Mouse (Mus musculus) intestine, embryonic 15.5 days (tissue): Measurements from ENCODE around the gene Mamdc2. TPM values are rescaled to one million over a fixed set of nuclear protein-coding genes. Genes with fewer than 3 reads are reported as not detected.

Experiments used
- ATAC-seq: fragments of 200-750 bp; cut with Nextera tagmentation; 2 replicates; pipeline ENCODE4 v1.8.0; 2017; ENCODE audit warnings: moderate TSS enrichment, moderate library complexity
- H3K27ac ChIP-seq: fragments of 300-500 bp; sonication (generic); 2 replicates; pipeline ENCODE4 v1.5.1; 2015; ENCODE audit warnings: mild to moderate bottlenecking, inconsistent platforms
- H3K27me3 ChIP-seq: fragments of 300-500 bp; sonication (generic); replicated peaks from 2 replicates; pipeline ENCODE4 v1.6.1; 2015; ENCODE audit warnings: inconsistent platforms
- H3K36me3 ChIP-seq: fragments of 300-500 bp; sonication (generic); 2 replicates; pipeline ENCODE4 v1.6.1; 2015; ENCODE audit warnings: inconsistent platforms
- H3K4me1 ChIP-seq: fragments of 300-500 bp; sonication (generic); replicated peaks from 2 replicates; pipeline ENCODE4 v1.6.1; 2015; ENCODE audit warnings: inconsistent platforms
- H3K4me2 ChIP-seq: fragments of 300-500 bp; sonication (generic); replicated peaks from 2 replicates; pipeline ENCODE4 v1.6.1; 2015; ENCODE audit warnings: mild to moderate bottlenecking, inconsistent platforms
- H3K4me3 ChIP-seq: fragments of 300-500 bp; sonication (generic); replicated peaks from 2 replicates; pipeline ENCODE4 v1.5.1; 2015; ENCODE audit warnings: inconsistent platforms
- H3K9ac ChIP-seq: fragments of 300-500 bp; sonication (generic); 2 replicates; pipeline ENCODE4 v1.6.1; 2015; ENCODE audit warnings: inconsistent platforms
- H3K9me3 ChIP-seq: fragments of 300-500 bp; sonication (generic); 2 replicates; pipeline ENCODE4 v1.6.1; 2016; ENCODE audit warnings: inconsistent platforms
- WGBS: fragments of 180-500 bp; shearing (Covaris S2); methylation state at CpG from one replicate; pipeline ENCODE4 v1.1.7; 2015; 5-methylcytosine and 5-hydroxymethylcytosine counted together
- polyA plus RNA-seq: library from polyadenylated mRNA; unstranded; fragments of >200 nt; fragmentation: Nextera tagmentation; extraction: Ambion mirVana; gene quantifications from 2 replicates; pipeline ENCODE4 v1.2.1, GENCODE M21; 2015

Mamdc2 gene
- polyA plus RNA-seq, 1 experiment from 2014 or later, result 2.2 TPM

DNA sequence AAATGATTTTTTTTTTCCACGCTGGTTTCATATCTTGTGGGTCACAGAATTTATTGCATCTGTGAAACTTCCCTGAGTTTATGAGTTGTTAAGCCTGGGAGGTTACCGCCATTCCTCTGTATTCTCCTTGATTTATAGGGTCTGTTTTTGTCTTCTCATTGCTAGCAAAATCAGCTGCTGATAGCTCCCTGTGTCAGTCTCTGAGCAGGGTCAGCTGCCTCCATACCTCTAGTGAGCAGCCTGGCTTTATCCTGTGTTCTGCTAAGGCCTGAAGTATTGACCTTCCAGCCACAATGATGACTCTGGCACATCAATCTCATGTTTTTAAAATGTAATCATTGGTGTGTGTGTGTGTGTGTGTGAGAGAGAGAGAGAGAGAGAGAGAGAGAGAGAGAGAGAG is 98.3 kb downstream of the Mamdc2 start:
- Histone ChIP-seq H3K4me2 (no peak overlapping the region), H3K36me3 (no peaks in the 10 kb centered on the region), H3K4me3 (no peak overlapping the region), H3K27me3 (no peaks in the 10 kb centered on the region), H3K9ac (no peak overlapping the region), H3K4me1 (peaks cover 8% of the 10 kb centered on the region; the same call in 1 of the 2 replicates), H3K27ac (no peak overlapping the region), H3K9me3 (no peaks in the 10 kb centered on the region)
- no peak for ATAC-seq
- 24% methylated on average over 2 of the region's 2 CpGs for WGBS

DNA sequence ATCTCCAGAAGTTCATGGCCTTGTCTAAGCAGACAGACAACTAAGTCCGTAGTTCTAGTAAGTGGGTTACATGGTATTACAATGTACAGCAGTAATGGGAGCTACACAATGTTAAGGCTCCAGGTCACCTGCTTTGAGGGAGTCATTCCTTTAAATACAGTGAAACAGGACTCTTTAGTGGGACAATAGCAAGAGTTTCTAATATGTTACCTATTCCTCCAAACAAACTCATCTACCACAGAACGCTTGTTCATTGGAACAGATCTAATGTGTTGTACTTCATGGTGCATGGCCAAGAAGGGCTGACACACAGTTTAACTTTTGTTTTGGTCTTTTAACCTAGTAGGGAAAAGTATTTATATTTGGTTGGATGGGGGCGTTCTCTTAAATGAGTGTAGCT is 105.5 kb downstream of the Mamdc2 start:
- ATAC-seq, result no peak
- WGBS, result 86% methylated on average over 3 of the region's 3 CpGs

DNA sequence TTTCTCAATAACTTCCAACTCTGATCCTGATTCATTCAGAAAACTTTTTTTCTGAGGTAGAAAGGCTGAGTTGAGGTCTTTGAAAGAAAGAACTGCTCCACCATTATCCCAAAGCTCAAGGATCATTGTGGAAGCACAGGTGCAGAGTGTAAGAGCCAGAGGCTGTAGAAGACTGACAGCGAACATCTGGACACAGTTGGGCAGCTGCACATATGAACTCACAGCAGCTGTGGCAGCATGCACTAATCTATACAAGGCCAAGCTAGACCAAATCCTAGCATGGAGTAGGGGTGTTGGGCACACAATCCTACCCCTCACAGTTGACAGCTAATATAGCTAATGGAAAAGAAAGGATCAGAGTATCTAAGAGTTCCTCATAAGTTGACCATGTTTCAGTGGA is 115.4 kb downstream of the Mamdc2 start:
- WGBS, result 97% methylated on average over 1 of the region's 1 CpGs
- Histone ChIP-seq H3K36me3 (no peaks in the 10 kb centered on the region), H3K4me3 (no peak overlapping the region), H3K9me3 (no peaks in the 10 kb centered on the region), H3K27ac (no peak overlapping the region), H3K4me1 (no peaks in the 10 kb centered on the region), H3K27me3 (no peaks in the 10 kb centered on the region), H3K9ac (no peak overlapping the region), H3K4me2 (no peak overlapping the region)
- no peak for ATAC-seq

More for the DNA sequence above, 105.5 kb downstream of the Mamdc2 start:
- no peak overlapping the region for H3K27ac ChIP-seq
- no peaks in the 10 kb centered on the region for H3K9me3 ChIP-seq
- H3K36me3 ChIP-seq, result no peaks in the 10 kb centered on the region
- no peaks in the 10 kb centered on the region for H3K27me3 ChIP-seq
- no peak overlapping the region for H3K9ac ChIP-seq
- no peak overlapping the region for H3K4me2 ChIP-seq
- H3K4me1 ChIP-seq, result no peaks in the 10 kb centered on the region
- H3K4me3 ChIP-seq, result no peak overlapping the region

DNA sequence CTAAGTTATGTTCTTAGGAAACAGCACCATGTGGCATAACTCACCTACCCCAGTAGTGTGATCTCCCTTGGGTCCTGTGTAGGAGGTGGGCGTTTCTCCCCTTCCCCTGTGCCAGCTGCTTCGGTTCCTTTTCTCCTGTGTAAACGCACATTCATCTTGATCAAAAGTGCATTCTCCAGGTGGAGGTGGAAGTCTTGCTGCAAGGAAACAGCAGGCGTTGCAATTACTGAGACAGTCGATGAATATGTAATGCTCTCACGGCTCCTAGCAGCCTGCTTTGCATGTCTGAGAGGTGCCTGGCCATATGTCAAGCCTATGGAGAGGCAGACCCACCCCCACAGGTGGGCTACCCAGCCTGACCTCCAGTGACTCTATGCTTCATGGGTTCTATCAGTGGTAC is 117.4 kb downstream of the Mamdc2 start:
- Histone ChIP-seq H3K4me3 (no peak overlapping the region), H3K36me3 (no peaks in the 10 kb centered on the region), H3K9me3 (no peaks in the 10 kb centered on the region), H3K27me3 (no peaks in the 10 kb centered on the region), H3K4me2 (no peak overlapping the region), H3K27ac (no peak overlapping the region), H3K9ac (no peak overlapping the region), H3K4me1 (no peaks in the 10 kb centered on the region)
- WGBS, result 38% methylated on average over 6 of the region's 6 CpGs
- ATAC-seq, result no peak

DNA sequence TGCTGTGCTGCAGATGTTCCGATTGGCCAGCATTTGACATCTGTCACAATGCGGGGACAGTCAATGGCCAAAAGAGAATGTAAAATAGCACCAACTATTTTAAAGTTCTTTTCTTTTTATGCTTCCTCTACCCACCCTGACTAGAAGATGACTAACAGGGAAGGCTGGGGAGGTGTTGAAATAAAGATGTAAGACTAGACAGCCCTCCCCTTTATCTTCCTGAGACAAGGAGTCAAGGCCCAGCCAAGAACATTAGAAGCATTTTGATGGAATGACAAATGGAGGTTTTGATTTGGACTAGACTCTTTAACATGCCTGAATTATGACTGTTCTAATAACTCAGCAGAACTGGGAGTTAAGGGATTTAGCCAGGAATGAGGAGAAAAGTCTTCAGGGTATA is 118.9 kb downstream of the Mamdc2 start:
- H3K9me3 ChIP-seq, result no peaks in the 10 kb centered on the region
- H3K36me3 ChIP-seq, result no peaks in the 10 kb centered on the region
- no peak overlapping the region for H3K4me2 ChIP-seq
- ATAC-seq, result no peak
- WGBS, result 89% methylated on average over 2 of the region's 2 CpGs
- H3K27ac ChIP-seq, result no peak overlapping the region
- H3K4me3 ChIP-seq, result no peak overlapping the region
- H3K27me3 ChIP-seq, result no peaks in the 10 kb centered on the region
- H3K9ac ChIP-seq, result no peak overlapping the region
- no peaks in the 10 kb centered on the region for H3K4me1 ChIP-seq

DNA sequence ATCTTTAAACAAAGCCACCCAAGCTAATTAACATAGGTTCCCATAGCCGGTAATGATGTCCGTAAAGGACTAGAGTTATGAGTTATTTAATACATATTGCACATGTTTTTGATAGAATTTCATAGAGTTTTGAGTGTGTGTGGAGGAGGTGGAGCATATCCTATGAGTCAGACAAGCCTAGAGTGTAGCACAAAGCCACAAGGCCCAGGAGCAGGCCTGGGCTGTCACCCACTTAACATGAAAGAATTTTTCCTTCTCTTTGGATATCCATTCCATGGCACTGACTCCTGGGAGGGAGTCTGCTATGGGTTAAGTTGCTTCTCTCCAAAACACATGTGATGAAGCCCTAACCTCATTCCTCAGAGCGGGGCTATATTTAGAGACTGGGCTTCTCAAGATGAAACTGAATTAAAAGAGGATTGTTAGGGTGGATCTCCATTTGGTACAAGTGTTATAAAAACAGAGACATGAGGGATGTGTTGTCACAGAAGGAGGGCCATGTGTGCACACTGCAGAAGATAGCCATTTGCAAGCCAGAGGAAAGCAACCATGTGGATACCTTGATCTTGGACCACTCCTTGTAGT is 121.1 kb downstream of the Mamdc2 start:
- no peak for ATAC-seq
- 89% methylated on average over 3 of the region's 3 CpGs for WGBS

DNA sequence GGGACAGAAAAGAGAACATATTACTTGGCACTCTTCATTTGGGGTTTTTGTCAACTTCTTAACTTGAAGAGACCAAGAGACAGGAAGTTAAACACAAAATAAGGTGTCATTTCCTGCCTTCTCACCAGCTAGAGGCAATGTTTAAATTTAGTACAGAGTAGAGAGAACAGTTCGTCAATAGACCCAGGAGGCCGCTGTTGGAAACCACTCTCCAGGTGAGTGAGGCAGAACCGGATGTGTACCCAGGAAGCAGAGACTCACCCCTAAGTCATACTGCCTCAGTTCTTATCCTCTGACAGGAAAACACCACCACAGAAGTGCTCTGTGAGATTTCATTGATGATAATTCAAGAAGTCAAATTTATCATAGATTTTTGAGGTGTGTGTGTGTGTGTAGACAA is 125.1 kb downstream of the Mamdc2 start:
- Histone ChIP-seq H3K4me3 (no peak overlapping the region), H3K9me3 (no peaks in the 10 kb centered on the region), H3K36me3 (no peaks in the 10 kb centered on the region), H3K27me3 (no peaks in the 10 kb centered on the region), H3K9ac (no peak overlapping the region), H3K4me2 (no peak overlapping the region), H3K27ac (no peak overlapping the region), H3K4me1 (no peaks in the 10 kb centered on the region)
- ATAC-seq, result no peak
- WGBS, result 71% methylated on average over 3 of the region's 3 CpGs

More for the DNA sequence above, 121.1 kb downstream of the Mamdc2 start:
- Histone ChIP-seq H3K4me1 (no peaks in the 10 kb centered on the region), H3K9me3 (no peaks in the 10 kb centered on the region), H3K4me2 (no peak overlapping the region), H3K9ac (no peak overlapping the region), H3K27me3 (no peaks in the 10 kb centered on the region), H3K36me3 (no peaks in the 10 kb centered on the region), H3K4me3 (no peak overlapping the region), H3K27ac (no peak overlapping the region)

DNA sequence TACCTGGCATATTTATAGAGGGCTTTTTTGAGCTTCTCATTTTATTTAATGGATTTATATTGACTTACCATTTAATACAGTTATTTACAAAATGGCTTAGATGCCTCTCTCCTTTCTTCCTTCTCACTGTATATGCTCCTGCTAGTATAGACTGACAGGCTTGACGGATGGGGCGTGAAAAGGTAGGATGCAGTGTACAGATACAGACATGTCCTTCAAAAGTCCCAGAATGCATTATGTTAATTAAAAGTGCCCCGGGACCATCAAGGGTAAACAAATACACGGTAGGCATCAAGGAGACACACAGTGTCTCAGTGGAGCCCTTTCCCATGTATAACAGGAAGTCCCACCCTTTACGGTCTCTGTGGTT is 130.3 kb downstream of the Mamdc2 start:
- WGBS, result 88% methylated on average over 5 of the region's 5 CpGs
- Histone ChIP-seq H3K9ac (no peak overlapping the region), H3K36me3 (no peaks in the 10 kb centered on the region), H3K27ac (no peak overlapping the region), H3K4me1 (no peaks in the 10 kb centered on the region), H3K4me3 (no peak overlapping the region), H3K27me3 (no peaks in the 10 kb centered on the region), H3K9me3 (no peaks in the 10 kb centered on the region), H3K4me2 (no peak overlapping the region)
- no peak for ATAC-seq

DNA sequence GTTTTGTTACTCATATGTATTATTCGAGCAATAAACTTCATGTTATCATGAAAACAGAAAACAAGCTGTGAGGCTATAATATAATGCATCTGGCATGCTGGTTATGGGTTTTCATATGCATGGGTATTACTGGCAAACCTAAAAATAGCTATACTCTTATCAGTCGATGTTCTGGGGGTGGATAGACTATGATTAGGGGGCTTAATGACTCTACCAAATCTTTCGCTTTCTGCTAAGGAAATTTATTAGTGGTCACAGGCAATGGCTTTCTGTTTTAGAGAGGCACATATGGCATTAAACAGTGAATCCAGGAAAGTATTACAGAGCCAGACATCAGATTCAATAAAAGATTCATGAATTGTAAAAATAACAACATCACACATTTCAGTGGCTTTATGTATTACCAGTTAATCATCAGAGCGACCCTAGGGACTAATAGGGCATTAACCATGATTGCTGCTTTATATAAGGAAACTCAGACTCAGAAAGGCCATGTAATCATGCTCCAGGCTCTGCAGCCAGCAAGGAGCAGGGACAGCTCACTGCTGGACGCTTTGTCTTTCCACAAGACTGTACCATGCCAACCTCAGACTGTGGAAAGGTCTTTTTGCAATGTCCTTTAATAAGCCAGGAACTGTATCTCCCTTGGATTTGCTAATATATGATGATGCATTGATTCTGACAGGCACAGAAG is 130.8 kb downstream of the Mamdc2 start:
- ATAC-seq, result no peak
- H3K4me2 ChIP-seq, result no peak overlapping the region
- H3K27ac ChIP-seq, result no peak overlapping the region
- H3K27me3 ChIP-seq, result no peaks in the 10 kb centered on the region
- WGBS, result 77% methylated on average over 5 of the region's 5 CpGs
- H3K36me3 ChIP-seq, result no peaks in the 10 kb centered on the region
- no peak overlapping the region for H3K4me3 ChIP-seq
- no peak overlapping the region for H3K9ac ChIP-seq
- H3K9me3 ChIP-seq, result no peaks in the 10 kb centered on the region
- no peaks in the 10 kb centered on the region for H3K4me1 ChIP-seq

DNA sequence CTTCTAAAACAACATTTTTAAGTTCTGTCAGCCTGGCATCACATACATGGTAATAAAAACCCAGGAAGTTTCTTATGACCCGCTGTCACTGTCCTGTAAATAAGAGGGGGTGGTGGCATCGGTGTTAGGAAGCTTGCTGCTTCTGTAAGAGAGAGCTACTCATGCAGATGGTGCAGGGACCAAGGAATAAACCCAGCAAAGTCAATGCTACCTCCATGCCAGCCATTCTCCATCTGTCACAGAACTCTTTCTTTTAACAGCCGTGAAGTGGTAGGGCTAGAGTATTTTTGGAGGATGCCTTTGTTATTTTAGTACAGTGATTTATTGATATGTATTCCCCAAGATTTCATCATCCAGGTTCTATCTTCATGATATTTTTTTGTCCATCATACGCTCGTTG is 131.4 kb downstream of the Mamdc2 start:
- WGBS, result 86% methylated on average over 5 of the region's 5 CpGs
- no peaks in the 10 kb centered on the region for H3K27me3 ChIP-seq
- H3K9me3 ChIP-seq, result no peaks in the 10 kb centered on the region
- H3K27ac ChIP-seq, result no peak overlapping the region
- H3K36me3 ChIP-seq, result no peaks in the 10 kb centered on the region
- no peak for ATAC-seq
- H3K4me2 ChIP-seq, result no peak overlapping the region
- H3K4me3 ChIP-seq, result no peak overlapping the region
- H3K9ac ChIP-seq, result no peak overlapping the region
- H3K4me1 ChIP-seq, result no peaks in the 10 kb centered on the region

DNA sequence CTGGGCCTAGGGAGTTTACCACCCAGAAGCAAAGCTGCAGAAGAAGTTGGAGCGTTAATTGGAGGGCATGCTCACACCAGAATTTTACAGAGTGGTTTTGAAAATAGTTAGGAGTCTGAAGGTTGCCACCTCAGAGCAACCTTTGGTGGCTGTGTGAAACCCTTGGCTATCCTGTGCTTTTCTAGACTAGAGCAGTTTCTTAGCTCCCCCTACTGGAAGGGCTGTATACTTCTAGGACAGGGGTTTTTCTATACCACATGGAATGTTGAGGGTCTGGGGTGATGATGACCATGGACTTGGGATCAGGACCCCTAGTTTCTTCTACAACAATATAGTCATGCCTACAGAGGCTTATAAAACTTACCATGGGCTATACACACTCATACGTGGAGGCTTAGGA is 138.3 kb downstream of the Mamdc2 start:
- no peak overlapping the region for H3K27ac ChIP-seq
- no peaks in the 10 kb centered on the region for H3K36me3 ChIP-seq
- H3K4me3 ChIP-seq, result no peak overlapping the region
- 91% methylated on average over 2 of the region's 2 CpGs for WGBS
- no peak overlapping the region for H3K4me2 ChIP-seq
- H3K9ac ChIP-seq, result no peak overlapping the region
- no peaks in the 10 kb centered on the region for H3K4me1 ChIP-seq
- no peak for ATAC-seq
- H3K27me3 ChIP-seq, result no peaks in the 10 kb centered on the region
- no peaks in the 10 kb centered on the region for H3K9me3 ChIP-seq

DNA sequence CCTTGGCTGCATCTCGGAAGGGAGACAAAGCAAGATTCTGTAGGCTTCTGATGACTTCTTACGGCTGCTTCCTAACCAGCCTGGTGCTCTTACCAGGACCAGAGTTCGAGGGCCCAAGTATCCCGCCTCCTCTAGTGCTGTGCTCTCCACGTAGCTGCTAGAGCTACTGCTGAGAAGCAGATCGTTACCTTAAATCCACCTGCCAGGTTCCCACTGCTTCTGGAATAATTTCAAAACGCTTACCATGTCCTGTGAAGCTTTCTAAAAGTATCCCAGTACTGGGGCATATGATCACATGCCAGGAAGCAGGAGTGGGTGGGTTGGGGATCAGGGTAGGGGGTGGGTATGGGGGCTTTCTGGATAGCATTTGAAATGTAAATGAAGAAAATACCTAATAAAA is 141.6 kb downstream of the Mamdc2 start:
- no peaks in the 10 kb centered on the region for H3K27me3 ChIP-seq
- H3K9me3 ChIP-seq, result no peaks in the 10 kb centered on the region
- no peak for ATAC-seq
- no peaks in the 10 kb centered on the region for H3K36me3 ChIP-seq
- no peak overlapping the region for H3K27ac ChIP-seq
- H3K4me3 ChIP-seq, result no peak overlapping the region
- 84% methylated on average over 7 of the region's 7 CpGs for WGBS
- H3K9ac ChIP-seq, result no peak overlapping the region
- no peaks in the 10 kb centered on the region for H3K4me1 ChIP-seq
- H3K4me2 ChIP-seq, result no peak overlapping the region

DNA sequence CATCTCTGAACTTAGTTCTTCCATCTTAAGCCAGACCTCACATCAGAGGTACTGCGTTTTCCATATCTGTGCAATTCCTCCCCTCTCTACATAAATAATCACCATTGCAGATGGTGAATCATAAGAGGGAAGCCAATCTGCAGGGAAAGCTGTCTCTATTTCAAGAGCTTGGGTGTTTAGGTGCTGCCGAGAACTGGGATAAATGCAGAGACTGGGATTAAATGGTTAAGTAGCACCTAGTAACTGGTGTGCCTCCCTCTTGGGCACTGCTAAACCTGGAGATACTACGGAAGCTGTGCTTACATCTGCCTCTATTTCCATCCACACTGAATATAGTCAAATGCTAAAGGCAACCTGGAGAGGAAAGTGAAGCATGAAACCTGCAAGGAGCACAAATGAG is 148.3 kb downstream of the Mamdc2 start:
- Histone ChIP-seq H3K4me3 (no peak overlapping the region), H3K9ac (no peak overlapping the region), H3K4me1 (no peaks in the 10 kb centered on the region), H3K36me3 (no peaks in the 10 kb centered on the region), H3K9me3 (no peaks in the 10 kb centered on the region), H3K27ac (no peak overlapping the region), H3K4me2 (no peak overlapping the region), H3K27me3 (no peaks in the 10 kb centered on the region)
- WGBS, result 78% methylated on average over 3 of the region's 3 CpGs
- ATAC-seq, result no peak
